Comparison of ENCODE assay signal across 18 mouse cellular contexts in the genomic region with DNA sequence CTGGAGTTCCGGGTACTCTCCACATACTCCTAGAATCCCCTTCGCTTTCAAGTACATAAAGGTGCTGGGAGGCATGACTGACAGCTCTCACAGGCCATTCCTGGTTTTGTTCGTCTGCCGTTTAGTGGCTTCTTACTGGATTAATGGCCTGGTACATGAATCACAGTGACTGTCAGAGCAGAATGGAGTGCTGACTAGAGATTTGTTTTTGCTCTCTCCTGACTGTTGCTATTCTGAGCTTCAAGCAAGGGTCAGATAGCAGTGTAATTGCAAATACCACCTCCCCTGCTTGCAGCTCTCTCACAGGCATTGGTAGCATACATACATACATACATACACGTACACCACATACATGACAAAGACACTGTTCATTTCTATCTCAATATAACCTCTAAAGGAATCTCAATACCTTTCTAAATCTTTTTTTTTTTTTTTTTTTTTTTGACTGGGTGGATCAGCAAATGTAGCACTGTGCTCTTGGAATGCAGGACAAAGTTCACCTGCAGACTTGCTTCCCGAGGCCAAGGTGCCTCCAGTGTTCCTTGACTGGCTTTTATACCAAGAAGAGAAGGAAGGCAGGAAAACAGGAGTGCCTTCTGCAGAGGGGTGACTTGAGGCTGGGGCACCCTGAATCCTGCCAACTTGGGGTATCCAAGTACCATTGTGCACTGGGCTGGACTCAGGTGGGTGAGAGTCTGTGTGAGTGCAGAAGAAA. TPM values are rescaled to one million over a fixed set of nuclear protein-coding genes. Genes with fewer than 3 reads are reported as not detected.
A peak's percentile ranks its signal among the peaks of the same experiment; 100 is the strongest.
DNase-seq lines count a peak whose midpoint lies in the region; ATAC-seq lines count a peak whose summit lies in the region.
"Had no signal": no experiment of that assay in that cellular context is flagged by ENCODE, and none has a peak within 500 bp of the region (broad histone marks: within the 10 kb centered on the region; RNA-seq: fewer than 3 reads in every experiment).

No protein-coding gene starts in this region.

- no peaks in the 10 kb centered on the region for H3K36me3 ChIP-seq in forebrain, embryonic 14.5 days (ENCODE audit: control insufficient read depth, insufficient read depth, low read length)
- H3K36me3 ChIP-seq in forebrain, embryonic 13.5 days (ENCODE audit: poor library complexity, severe bottlenecking), result no peaks in the 10 kb centered on the region
- H3K36me3 ChIP-seq in kidney, embryonic 15.5 days, result no peaks in the 10 kb centered on the region
- H3K36me3 ChIP-seq: limb, embryonic 10.5 days; midbrain, embryonic 10.5 days; neural tube, embryonic 13.5 days had no signal

- no peak overlapping the region for H3K27ac ChIP-seq in forebrain, embryonic 14.5 days (ENCODE audit: low read depth, low read length)
- no peak overlapping the region for H3K27ac ChIP-seq in forebrain, embryonic 13.5 days
- no peak overlapping the region for H3K27ac ChIP-seq in kidney, embryonic 15.5 days
- H3K27ac ChIP-seq: hindbrain, embryonic 14.5 days; limb, embryonic 10.5 days; midbrain, embryonic 10.5 days; neural tube, embryonic 13.5 days had no signal

- ATAC-seq in forebrain, embryonic 14.5 days, result no peak
- ATAC-seq in forebrain, embryonic 13.5 days, result no peak
- ATAC-seq in kidney, embryonic 15.5 days (replicated peaks; ENCODE audit: low FRiP score), result no peak
- ATAC-seq: forebrain, embryonic 16.5 days had no signal

- WGBS in forebrain, embryonic 14.5 days, result 69% methylated on average over 6 of the region's 6 CpGs
- 63% methylated on average over 6 of the region's 6 CpGs for WGBS in forebrain, embryonic 13.5 days
- WGBS in kidney, embryonic 15.5 days, result 47% methylated on average over 6 of the region's 6 CpGs

- no peaks in the 10 kb centered on the region for H3K9me3 ChIP-seq in forebrain, embryonic 14.5 days (replicated peaks; ENCODE audit: control insufficient read depth, low read length)
- H3K9me3 ChIP-seq in forebrain, embryonic 13.5 days (replicated peaks), result no peaks in the 10 kb centered on the region
- no peaks in the 10 kb centered on the region for H3K9me3 ChIP-seq in kidney, embryonic 15.5 days (replicated peaks)
- H3K9me3 ChIP-seq: limb, embryonic 10.5 days; midbrain, embryonic 10.5 days; neural tube, embryonic 13.5 days had no signal

- no peaks in the 10 kb centered on the region for H3K4me1 ChIP-seq in forebrain, embryonic 14.5 days (ENCODE audit: control insufficient read depth, insufficient read depth, low read length)
- no peaks in the 10 kb centered on the region for H3K4me1 ChIP-seq in forebrain, embryonic 13.5 days
- no peaks in the 10 kb centered on the region for H3K4me1 ChIP-seq in kidney, embryonic 15.5 days
- H3K4me1 ChIP-seq: limb, embryonic 10.5 days; midbrain, embryonic 10.5 days; neural tube, embryonic 13.5 days had no signal

- H3K9ac ChIP-seq in forebrain, embryonic 14.5 days (ENCODE audit: low read length), result no peak overlapping the region
- H3K9ac ChIP-seq in forebrain, embryonic 13.5 days, result no peak overlapping the region
- no peak overlapping the region for H3K9ac ChIP-seq in kidney, embryonic 15.5 days
- H3K9ac ChIP-seq: hindbrain, embryonic 14.5 days; neural tube, embryonic 13.5 days had no signal

- DNase-seq in forebrain, embryonic 14.5 days (ENCODE audit: low spot score), result peak; percentile 15
- peak; percentile 40 for DNase-seq in kidney, adult 11 months
- DNase-seq in kidney, adult 9 months, result peak; percentile 58
- peak; percentile 59 for DNase-seq in yolk sac, embryonic 10.5 days (ENCODE audit: low spot score)
- no peak for DNase-seq in testis, postnatal 14 days (ENCODE audit: low spot score)
- no peak for DNase-seq in adrenal gland, postnatal 10 days
- DNase-seq: cerebellum, adult 11-12 months; lung, adult 2 months; lung, postnatal 4 days had no signal

- H3K4me2 ChIP-seq in forebrain, embryonic 14.5 days (ENCODE audit: low read length), result no peak overlapping the region
- H3K4me2 ChIP-seq in forebrain, embryonic 13.5 days, result no peak overlapping the region
- H3K4me2 ChIP-seq in kidney, embryonic 15.5 days, result no peak overlapping the region
- H3K4me2 ChIP-seq: hindbrain, embryonic 14.5 days; liver, embryonic 11.5 days; neural tube, embryonic 13.5 days had no signal

- H3K4me3 ChIP-seq in forebrain, embryonic 14.5 days (ENCODE audit: low read depth, low read length), result no peak overlapping the region
- H3K4me3 ChIP-seq in forebrain, embryonic 13.5 days, result no peak overlapping the region
- H3K4me3 ChIP-seq in kidney, embryonic 15.5 days (replicated peaks), result no peak overlapping the region
- H3K4me3 ChIP-seq: erythroblast, embryonic 14.5 days; limb, embryonic 10.5 days; midbrain, embryonic 10.5 days; neural tube, embryonic 13.5 days had no signal

- no peaks in the 10 kb centered on the region for H3K27me3 ChIP-seq in forebrain, embryonic 14.5 days (replicated peaks; ENCODE audit: control insufficient read depth, insufficient read depth, low read length)
- no peaks in the 10 kb centered on the region for H3K27me3 ChIP-seq in forebrain, embryonic 13.5 days
- H3K27me3 ChIP-seq in kidney, embryonic 15.5 days, result 0 out of 2 replicates have a peak, but pooled peaks cover 2% of the 10 kb centered on the region
- H3K27me3 ChIP-seq: neural tube, embryonic 13.5 days had no signal

RNA-seq across cellular contexts. Expression of a gene that starts 18.4 kb away (rescaled TPM):
- 6.8 and 8.2 TPM in 2 replicates for polyA plus RNA-seq in forebrain, embryonic 14.5 days (2014; fragmentation: Nextera tagmentation; extraction: Ambion mirVana)
- polyA plus RNA-seq in forebrain, embryonic 13.5 days (2015; fragmentation: Nextera tagmentation; extraction: Ambion mirVana), result 7.1 and 9.2 TPM in 2 replicates
- 9.0 and 10.1 TPM in 2 replicates for polyA plus RNA-seq in kidney, embryonic 15.5 days (2015; fragmentation: Nextera tagmentation; extraction: Ambion mirVana)
- total RNA-seq in adrenal gland, postnatal 10 days (2021), result 10 to 100 TPM; 18.9 to 20.6 TPM

RNA-seq across cellular contexts. Expression of a gene that starts 53.5 kb away (rescaled TPM):
- 6.7 and 8.0 TPM in 2 replicates for polyA plus RNA-seq in forebrain, embryonic 14.5 days (2014; fragmentation: Nextera tagmentation; extraction: Ambion mirVana)
- 6.7 and 8.6 TPM in 2 replicates for polyA plus RNA-seq in forebrain, embryonic 13.5 days (2015; fragmentation: Nextera tagmentation; extraction: Ambion mirVana)
- polyA plus RNA-seq in kidney, embryonic 15.5 days (2015; fragmentation: Nextera tagmentation; extraction: Ambion mirVana), result 22.4 and 23.7 TPM in 2 replicates
- 10 to 100 TPM; 13.6 to 14.7 TPM for total RNA-seq in adrenal gland, postnatal 10 days (2021)

Comparison
In these comparisons a context has a peak if more than half of its experiments do, and no peak if none do; other contexts are left out.
1. DNase-seq: peak in forebrain, embryonic 14.5 days (single experiment), kidney, adult 11 months (single experiment), kidney, adult 9 months (single experiment) and yolk sac, embryonic 10.5 days (single experiment); none in testis, postnatal 14 days (single experiment) and adrenal gland, postnatal 10 days (single experiment).